Mouse (Mus musculus) adrenal gland, adult (tissue): ENCODE measurements around the gene Gm3139.
"Not testable (repeated sequence)": the region's sequence is repeated elsewhere in the genome, so short reads cannot be mapped to it uniquely, and the experiment has no call there.

ENCODE experiments used
- DNase-seq, 2 experiments: peaks; one replicate each; pipeline ENCODE4 v3.0.0; 2022 to 2023; ENCODE audit warnings: low spot score in 1 of 2; ENCODE audit not compliant: inconsistent age in 2 of 2

Gene Gm3139

DNA sequence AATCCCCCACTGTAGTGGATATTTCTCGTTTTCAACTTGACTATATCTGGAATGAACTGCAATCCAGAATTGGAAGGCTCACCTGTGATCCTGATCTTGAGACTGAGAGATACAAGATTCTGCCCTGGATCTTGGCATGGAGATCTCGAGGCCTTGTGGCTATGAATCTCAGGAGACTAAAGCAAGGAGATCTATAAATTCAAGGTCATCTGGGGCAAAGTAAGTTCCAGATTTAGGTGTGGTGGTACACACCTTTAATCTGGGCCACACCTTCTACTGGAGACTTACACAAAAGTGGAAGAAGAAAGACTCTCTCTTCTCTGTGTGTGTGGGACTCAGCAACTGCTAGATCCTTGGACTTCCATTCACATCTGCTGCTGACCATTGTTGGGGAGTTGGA, at the start of gene Gm3139:
Gm3139 (plus strand) TSS at position 301 of the 400 bp plus-strand sequence.
- DNase-seq: not testable (repeated sequence)
